Mouse (Mus musculus) liver, embryonic 12.5 days (tissue): ENCODE data around the gene Hoxc5. TPM values are rescaled to one million over a fixed set of nuclear protein-coding genes. Genes with fewer than 3 reads are reported as not detected.
A peak's percentile ranks its signal among the peaks of the same experiment; 100 is the strongest.

ENCODE experiments used
- ATAC-seq: fragments of 200-750 bp; cut with Nextera tagmentation; 2 replicates; pipeline ENCODE4 v1.8.0; 2017; ENCODE audit warnings: moderate number of reproducible peaks, mild to moderate bottlenecking, moderate library complexity
- H3K27ac ChIP-seq: fragments of 300-500 bp; sonication (generic); 2 replicates; pipeline ENCODE4 v1.5.1; 2016; ENCODE audit warnings: mild to moderate bottlenecking
- H3K27me3 ChIP-seq: fragments of 300-500 bp; sonication (generic); replicated peaks from 2 replicates; pipeline ENCODE4 v1.6.1; 2016; ENCODE audit warnings: mild to moderate bottlenecking, moderate library complexity
- H3K36me3 ChIP-seq: fragments of 300-500 bp; sonication (generic); 2 replicates; pipeline ENCODE4 v1.6.1; 2016; ENCODE audit warnings: mild to moderate bottlenecking, moderate library complexity
- H3K4me1 ChIP-seq: fragments of 300-500 bp; sonication (generic); 2 replicates; pipeline ENCODE4 v1.6.1; 2016
- H3K4me2 ChIP-seq: fragments of 300-500 bp; sonication (generic); 2 replicates; pipeline ENCODE4 v1.6.1; 2016; ENCODE audit warnings: mild to moderate bottlenecking, moderate library complexity
- H3K4me3 ChIP-seq: fragments of 300-500 bp; sonication (generic); 2 replicates; pipeline ENCODE4 v1.5.1; 2016; ENCODE audit warnings: mild to moderate bottlenecking, moderate library complexity
- H3K9ac ChIP-seq: fragments of 300-500 bp; sonication (generic); 2 replicates; pipeline ENCODE4 v1.6.1; 2016; ENCODE audit warnings: mild to moderate bottlenecking, moderate library complexity
- H3K9me3 ChIP-seq: fragments of 300-500 bp; sonication (generic); replicated peaks from 2 replicates; pipeline ENCODE4 v1.6.1; 2016; ENCODE audit warnings: mild to moderate bottlenecking, moderate library complexity
- WGBS: fragments of 180-500 bp; shearing (Covaris S2); methylation state at CpG from one replicate; pipeline ENCODE4 v1.1.7; 2016; ENCODE audit not compliant: insufficient replicate concordance; 5-methylcytosine and 5-hydroxymethylcytosine counted together
- polyA plus RNA-seq: library from polyadenylated mRNA; unstranded; fragments of >200 nt; fragmentation: Nextera tagmentation; extraction: Ambion mirVana; gene quantifications from 2 replicates; pipeline ENCODE4 v1.2.1, GENCODE M21; 2016

The Hoxc5 gene
- polyA plus RNA-seq, 1 experiment from 2014 or later = 0.92 TPM

DNA sequence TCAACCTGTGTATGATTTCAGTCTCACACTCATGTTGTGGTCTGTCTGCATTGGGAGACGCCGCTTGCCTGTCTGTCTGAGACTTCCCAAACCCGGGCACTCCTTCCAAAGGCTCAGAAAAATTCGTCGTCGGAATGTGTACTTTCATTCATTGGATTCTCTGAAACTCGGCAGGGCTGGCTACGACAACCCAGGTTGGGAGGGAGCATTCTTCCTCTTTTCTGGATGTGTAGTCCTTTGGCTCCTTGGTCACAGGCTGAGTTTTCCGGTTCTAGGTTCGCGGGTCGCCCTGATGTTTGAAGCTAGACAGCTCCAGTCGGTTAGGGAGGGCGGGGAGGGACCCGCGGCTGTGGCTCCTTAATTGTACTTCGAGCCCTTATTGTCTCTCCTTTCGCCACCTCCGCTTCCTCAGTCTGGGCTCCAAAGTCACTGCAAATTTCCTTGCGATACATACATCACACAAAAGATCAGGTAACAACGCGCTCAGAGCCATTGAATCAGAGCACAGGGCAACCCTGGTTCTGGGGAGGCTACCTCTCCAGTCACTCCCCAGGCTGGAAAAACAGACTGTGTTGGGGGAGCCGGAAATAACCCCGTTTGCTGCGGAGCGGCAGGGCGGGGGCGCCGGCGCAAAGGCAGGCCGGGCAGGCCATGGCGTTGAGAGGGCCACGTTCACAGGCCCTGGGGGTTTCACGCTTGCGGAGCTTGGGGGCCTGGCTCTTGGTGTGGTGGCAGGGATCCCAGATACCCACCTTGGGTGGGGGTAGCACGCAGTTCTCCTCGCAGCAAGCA, 9.6 kb downstream of the Hoxc5 start:
- WGBS = 2% methylated on average over 37 of the region's 37 CpGs
- Histone ChIP-seq H3K27ac (no peak overlapping the region), H3K27me3 (peaks cover 100% of the 10 kb centered on the region), H3K4me3 (peak overlapping the region; percentile 13), H3K4me1 (0 out of 2 replicates have a peak, but pooled peaks cover 3% of the 10 kb centered on the region), H3K9me3 (no peaks in the 10 kb centered on the region), H3K36me3 (no peaks in the 10 kb centered on the region), H3K9ac (no peak overlapping the region), H3K4me2 (peak overlapping the region; percentile 28)
- no peak for ATAC-seq

DNA sequence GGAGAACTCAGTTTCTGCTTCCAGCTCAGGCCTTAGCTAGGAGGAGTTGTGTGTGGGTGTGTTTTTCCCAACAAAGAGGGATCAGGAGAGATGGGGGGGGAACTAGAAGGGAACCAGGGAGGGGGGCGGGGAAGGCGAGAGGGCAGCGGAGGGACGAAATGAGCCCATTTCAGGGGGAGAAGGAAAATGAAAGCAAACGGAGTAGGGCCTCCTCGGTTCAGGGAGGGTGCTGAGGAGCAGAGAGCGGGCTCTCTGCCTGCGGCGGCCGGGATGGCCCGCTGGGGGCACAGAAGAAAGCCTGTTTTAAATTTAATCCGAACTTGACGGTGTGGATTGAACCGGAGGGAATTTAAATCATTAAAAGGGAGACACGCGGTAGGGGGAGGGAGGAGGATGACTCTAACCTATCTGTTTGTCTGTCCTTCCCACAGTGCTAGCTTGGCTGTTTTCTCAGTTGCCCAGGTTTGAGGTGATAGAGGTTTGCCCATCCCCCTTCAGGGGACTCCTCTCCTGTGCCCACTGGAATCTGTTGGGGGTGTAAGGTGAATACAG, 10.3 kb downstream of the Hoxc5 start:
- 4% methylated on average over 16 of the region's 16 CpGs for WGBS
- peak overlapping the region; percentile 13 for H3K4me3 ChIP-seq
- no peak overlapping the region for H3K9ac ChIP-seq
- no peaks in the 10 kb centered on the region for H3K36me3 ChIP-seq
- H3K9me3 ChIP-seq = no peaks in the 10 kb centered on the region
- H3K27ac ChIP-seq = no peak overlapping the region
- peak overlapping the region; percentile 28 for H3K4me2 ChIP-seq
- H3K27me3 ChIP-seq = peaks cover 100% of the 10 kb centered on the region
- H3K4me1 ChIP-seq = 0 out of 2 replicates have a peak, but pooled peaks cover 5% of the 10 kb centered on the region
- no peak for ATAC-seq

DNA sequence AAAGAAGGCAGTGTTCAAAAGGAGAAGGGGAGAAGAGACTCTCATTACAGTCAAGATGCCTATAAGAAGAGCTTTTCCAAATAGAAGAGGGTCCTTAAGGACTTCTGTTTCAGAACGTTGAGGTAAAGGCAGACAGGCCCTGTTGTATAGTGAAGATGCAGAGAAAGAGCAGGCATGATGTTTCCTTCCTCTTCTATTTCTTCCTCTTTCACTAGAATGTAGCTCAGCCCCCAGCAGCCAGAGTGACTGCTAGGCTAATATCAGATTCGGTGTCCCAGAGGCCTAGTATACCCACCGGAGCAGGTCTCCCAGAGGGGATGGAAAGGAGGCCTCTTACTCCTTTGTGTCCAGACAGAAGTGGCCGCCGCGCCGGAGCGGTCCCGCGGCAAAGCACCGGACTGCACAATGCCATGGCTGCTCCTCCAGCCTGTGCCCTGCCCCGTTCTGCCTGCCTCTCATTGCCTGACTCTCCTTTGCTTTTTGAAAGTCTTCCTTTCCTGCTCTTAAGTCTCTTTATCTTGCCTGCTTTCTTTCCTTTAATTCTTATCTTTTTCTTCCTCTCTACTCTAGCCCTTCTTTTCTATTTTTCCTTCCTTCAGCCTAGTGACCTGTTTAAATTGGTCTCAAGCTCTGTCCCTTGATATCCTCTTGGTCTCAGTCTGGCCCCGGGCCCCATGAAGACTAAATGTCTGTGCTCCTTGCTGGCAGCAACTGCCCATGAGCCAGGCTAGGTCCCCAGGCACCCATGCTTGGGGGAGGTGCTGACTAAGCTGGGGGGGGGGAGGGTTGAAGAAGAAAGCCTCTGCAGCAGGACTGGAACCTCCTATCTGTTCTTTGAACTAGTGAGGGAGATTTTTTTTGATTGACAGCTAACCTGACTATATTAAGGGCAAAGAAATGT, 11.6 kb downstream of the Hoxc5 start:
- ATAC-seq = no peak
- Histone ChIP-seq H3K4me3 (no peak overlapping the region), H3K27me3 (peaks cover 100% of the 10 kb centered on the region), H3K4me1 (0 out of 2 replicates have a peak, but pooled peaks cover 5% of the 10 kb centered on the region), H3K4me2 (no peak overlapping the region), H3K9me3 (no peaks in the 10 kb centered on the region), H3K9ac (no peak overlapping the region), H3K27ac (no peak overlapping the region), H3K36me3 (no peaks in the 10 kb centered on the region)
- WGBS = 1% methylated on average over 13 of the region's 13 CpGs

DNA sequence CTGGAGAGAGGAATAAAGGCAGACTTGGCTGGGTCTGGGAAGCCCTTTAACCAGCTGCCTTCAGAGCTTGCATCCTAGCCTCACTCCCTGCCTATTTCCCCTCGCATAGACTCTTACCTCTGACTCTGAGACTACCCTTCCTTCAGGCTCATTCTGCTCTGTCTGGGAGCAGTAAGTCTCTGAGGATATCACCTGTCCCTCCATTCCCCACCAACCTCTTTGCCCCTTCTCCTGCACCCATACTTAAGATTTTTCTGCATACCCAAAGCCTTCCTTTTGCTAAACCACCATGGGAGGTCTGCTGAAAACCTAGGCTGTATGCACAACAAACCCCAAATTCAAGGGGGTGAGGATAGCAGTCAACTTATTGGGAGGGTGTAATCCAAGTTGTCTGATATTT, 12.7 kb downstream of the Hoxc5 start:
- Histone ChIP-seq H3K4me2 (no peak overlapping the region), H3K4me1 (0 out of 2 replicates have a peak, but pooled peaks cover 5% of the 10 kb centered on the region), H3K4me3 (no peak overlapping the region), H3K36me3 (no peaks in the 10 kb centered on the region), H3K27me3 (peaks cover 100% of the 10 kb centered on the region), H3K9ac (no peak overlapping the region), H3K27ac (no peak overlapping the region), H3K9me3 (no peaks in the 10 kb centered on the region)
- 0% methylated on average over 1 of the region's 1 CpGs for WGBS
- ATAC-seq = no peak

DNA sequence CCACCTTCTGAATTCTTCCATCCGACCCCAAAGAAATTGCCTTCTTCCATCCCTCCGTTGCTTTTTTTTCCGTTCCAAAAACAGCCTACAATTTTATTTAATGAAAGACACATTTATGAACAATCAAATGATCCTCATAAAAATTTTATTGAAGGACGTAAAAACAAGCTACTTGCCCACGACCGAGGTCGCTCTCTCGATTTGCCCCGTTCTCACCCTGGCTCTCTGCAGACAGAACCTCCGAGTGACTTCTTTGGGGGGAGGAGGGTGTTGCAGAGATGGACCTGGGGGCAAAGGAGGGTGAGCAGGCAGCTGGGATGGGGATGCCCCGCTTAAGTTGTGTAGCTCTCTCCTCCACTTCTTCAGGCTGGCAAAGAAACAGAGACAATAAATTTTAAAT, 13.1 kb downstream of the Hoxc5 start:
- Histone ChIP-seq H3K27me3 (peaks cover 100% of the 10 kb centered on the region), H3K9ac (no peak overlapping the region), H3K27ac (no peak overlapping the region), H3K4me3 (no peak overlapping the region), H3K9me3 (no peaks in the 10 kb centered on the region), H3K4me1 (0 out of 2 replicates have a peak, but pooled peaks cover 5% of the 10 kb centered on the region), H3K36me3 (no peaks in the 10 kb centered on the region), H3K4me2 (no peak overlapping the region)
- 4% methylated on average over 11 of the region's 11 CpGs for WGBS
- no peak for ATAC-seq

DNA sequence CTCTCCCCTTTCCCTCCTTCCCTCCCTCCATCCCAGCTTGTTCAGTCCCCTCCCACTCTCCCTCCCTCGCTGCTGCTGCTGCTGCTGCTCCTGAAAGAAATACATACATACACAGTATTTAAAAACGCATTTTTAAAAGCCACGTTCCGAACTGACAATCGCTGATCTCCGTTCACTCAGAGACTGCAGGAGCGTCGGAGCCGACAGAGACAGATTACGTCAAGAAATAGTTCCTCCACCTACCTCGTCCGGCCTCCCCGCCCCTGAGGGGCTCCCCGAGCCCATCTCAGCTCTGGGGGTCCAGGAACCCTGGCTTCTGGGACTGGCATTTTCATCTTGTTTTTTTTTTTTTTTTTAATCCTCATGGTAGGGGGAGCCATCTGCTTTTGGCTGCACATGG, 13.7 kb downstream of the Hoxc5 start:
- WGBS = 5% methylated on average over 14 of the region's 14 CpGs
- peak overlapping the region; percentile 52 for H3K4me2 ChIP-seq
- ATAC-seq = no peak
- H3K9me3 ChIP-seq = no peaks in the 10 kb centered on the region
- H3K36me3 ChIP-seq = no peaks in the 10 kb centered on the region
- no peak overlapping the region for H3K27ac ChIP-seq
- H3K4me3 ChIP-seq = 0 out of 2 replicates have a peak overlapping the region, but pooled peaks have one; percentile 32
- H3K4me1 ChIP-seq = 0 out of 2 replicates have a peak, but pooled peaks cover 5% of the 10 kb centered on the region
- H3K27me3 ChIP-seq = peaks cover 100% of the 10 kb centered on the region
- H3K9ac ChIP-seq = no peak overlapping the region

DNA sequence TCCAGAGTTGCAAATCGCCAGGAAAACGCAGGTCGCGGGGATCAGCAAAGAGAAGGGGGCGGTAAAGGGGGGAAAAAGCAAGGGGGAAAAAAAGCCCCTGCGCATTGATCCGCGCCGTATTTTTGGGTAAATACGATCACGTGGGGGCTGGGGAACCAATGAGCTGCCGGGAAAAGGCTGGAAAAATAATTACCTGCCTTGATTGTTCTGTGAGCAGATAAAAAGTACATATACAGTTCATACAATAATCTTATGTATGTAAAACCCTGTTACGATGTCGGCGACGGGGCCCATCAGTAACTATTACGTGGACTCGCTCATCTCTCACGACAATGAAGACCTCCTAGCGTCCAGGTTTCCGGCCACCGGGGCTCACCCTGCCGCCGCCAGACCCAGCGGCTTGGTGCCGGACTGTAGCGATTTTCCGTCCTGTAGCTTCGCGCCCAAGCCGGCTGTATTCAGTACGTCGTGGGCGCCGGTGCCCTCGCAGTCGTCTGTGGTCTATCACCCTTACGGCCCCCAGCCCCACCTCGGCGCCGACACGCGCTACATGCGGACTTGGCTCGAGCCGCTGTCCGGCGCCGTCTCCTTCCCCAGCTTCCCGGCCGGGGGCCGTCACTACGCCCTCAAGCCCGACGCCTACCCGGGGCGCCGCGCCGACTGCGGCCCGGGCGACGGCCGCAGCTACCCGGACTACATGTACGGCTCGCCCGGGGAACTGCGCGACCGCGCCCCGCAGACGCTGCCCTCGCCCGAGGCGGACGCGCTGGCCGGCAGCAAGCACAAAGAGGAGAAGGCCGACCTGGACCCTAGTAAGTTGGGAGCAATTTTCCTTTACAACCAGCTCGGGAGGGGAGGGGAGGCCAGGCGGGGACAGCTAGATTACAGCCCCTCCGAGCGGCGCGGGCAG, 14.4 kb downstream of the Hoxc5 start:
- Histone ChIP-seq H3K4me3 (peak overlapping the region; percentile 32), H3K27me3 (peaks cover 100% of the 10 kb centered on the region), H3K4me2 (peak overlapping the region; percentile 52), H3K9me3 (no peaks in the 10 kb centered on the region), H3K9ac (0 out of 2 replicates have a peak overlapping the region, but pooled peaks have one; percentile 12), H3K27ac (no peak overlapping the region), H3K4me1 (0 out of 2 replicates have a peak, but pooled peaks cover 5% of the 10 kb centered on the region), H3K36me3 (no peaks in the 10 kb centered on the region)
- no peak for ATAC-seq
- 2% methylated on average over 88 of the region's 88 CpGs for WGBS

DNA sequence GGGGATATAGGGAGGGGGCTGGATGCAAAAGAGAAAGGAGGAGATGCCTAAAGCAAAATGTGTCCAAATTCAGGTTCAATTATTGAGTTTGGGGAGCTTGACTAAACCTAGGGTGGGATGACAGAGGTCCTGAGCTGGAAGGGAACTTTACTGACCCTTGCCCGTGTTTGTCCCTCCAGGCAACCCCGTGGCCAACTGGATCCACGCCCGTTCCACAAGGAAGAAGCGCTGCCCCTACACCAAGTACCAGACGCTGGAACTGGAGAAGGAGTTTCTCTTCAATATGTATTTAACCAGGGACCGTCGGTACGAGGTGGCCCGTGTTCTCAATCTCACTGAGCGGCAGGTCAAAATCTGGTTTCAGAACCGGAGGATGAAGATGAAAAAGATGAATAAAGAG, 16.5 kb downstream of the Hoxc5 start:
- no peak overlapping the region for H3K9ac ChIP-seq
- peaks cover 100% of the 10 kb centered on the region for H3K27me3 ChIP-seq
- no peaks in the 10 kb centered on the region for H3K36me3 ChIP-seq
- no peaks in the 10 kb centered on the region for H3K9me3 ChIP-seq
- H3K4me1 ChIP-seq = 0 out of 2 replicates have a peak, but pooled peaks cover 5% of the 10 kb centered on the region
- 2% methylated on average over 12 of the region's 12 CpGs for WGBS
- H3K27ac ChIP-seq = no peak overlapping the region
- H3K4me3 ChIP-seq = no peak overlapping the region
- no peak for ATAC-seq
- no peak overlapping the region for H3K4me2 ChIP-seq

DNA sequence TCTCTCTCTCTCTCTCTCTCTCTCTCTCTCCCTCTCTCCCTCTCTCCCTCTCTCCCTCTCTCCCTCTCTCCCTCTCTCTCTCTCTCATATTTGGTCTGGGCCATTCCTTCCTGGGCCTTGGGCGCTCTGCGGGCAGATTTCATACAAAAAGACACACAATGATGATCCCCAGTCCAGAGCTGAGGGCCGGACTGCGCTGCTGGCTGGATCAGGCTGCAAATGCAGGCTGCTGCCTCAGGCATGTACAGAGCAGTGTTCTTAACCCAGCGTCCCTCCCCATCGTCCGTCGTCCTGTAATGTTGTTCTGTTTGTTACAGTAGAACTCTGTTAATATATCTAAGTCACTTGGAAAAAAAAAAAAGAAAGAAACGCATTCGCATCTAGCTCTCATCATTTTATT, 17.3 kb downstream of the Hoxc5 start:
- ATAC-seq = no peak
- no peak overlapping the region for H3K4me3 ChIP-seq
- WGBS = 3% methylated on average over 10 of the region's 10 CpGs

DNA sequence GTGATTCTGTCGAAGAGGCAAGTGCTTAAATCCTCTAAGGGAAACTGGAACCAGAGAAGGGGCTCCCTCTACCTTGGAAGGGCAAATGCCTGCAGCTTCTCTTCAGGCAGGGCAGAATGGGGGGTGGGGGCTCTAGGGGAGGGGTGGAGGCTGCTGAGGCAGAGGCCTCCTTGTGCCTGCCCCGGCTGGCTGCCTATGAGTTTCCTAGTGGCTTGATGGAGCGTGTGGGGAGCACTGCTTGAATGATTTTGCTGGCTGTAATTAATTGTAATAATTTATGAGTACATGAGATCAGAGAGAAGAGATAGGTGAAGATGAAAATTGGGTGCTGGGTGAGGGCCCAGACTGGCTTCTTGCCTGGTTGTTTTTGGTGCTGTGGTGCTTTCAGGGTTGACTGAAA, 17.7 kb downstream of the Hoxc5 start:
- peaks cover 100% of the 10 kb centered on the region for H3K27me3 ChIP-seq
- 0 out of 2 replicates have a peak, but pooled peaks cover 5% of the 10 kb centered on the region for H3K4me1 ChIP-seq
- no peaks in the 10 kb centered on the region for H3K36me3 ChIP-seq
- ATAC-seq = no peak
- H3K4me3 ChIP-seq = no peak overlapping the region
- H3K9me3 ChIP-seq = no peaks in the 10 kb centered on the region
- no peak overlapping the region for H3K9ac ChIP-seq
- no peak overlapping the region for H3K4me2 ChIP-seq
- 3% methylated on average over 3 of the region's 3 CpGs for WGBS
- H3K27ac ChIP-seq = no peak overlapping the region

More for the DNA sequence above, 17.3 kb downstream of the Hoxc5 start:
- no peaks in the 10 kb centered on the region for H3K9me3 ChIP-seq
- H3K9ac ChIP-seq = no peak overlapping the region
- H3K4me2 ChIP-seq = no peak overlapping the region
- peaks cover 100% of the 10 kb centered on the region for H3K27me3 ChIP-seq
- no peak overlapping the region for H3K27ac ChIP-seq
- no peaks in the 10 kb centered on the region for H3K36me3 ChIP-seq
- H3K4me1 ChIP-seq = 0 out of 2 replicates have a peak, but pooled peaks cover 5% of the 10 kb centered on the region
